Comparison of ENCODE assay signal across 16 mouse cellular contexts in the genomic region with DNA sequence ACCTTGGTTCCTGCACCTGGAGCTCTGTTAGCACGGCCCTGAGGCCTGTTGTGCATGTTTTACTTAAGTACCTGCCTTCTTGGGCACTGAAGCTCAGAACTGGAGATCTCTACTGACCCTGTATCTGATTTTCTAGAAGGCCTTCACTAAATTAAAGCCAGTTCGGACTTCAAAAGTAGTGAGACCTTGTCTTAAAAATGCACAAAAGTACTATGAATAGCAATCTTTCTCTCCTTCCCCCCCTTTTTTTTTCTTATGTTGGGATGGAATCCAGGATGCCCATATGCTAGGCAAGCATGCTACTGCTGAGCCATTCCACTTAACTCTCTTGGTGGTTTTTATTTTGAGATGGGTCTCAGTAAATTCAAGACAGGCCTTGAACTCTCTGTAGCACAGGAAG. TPM values are rescaled to one million over a fixed set of nuclear protein-coding genes. Genes with fewer than 3 reads are reported as not detected.
DNase-seq lines count a peak whose midpoint lies in the region; ATAC-seq and TF ChIP-seq lines count a peak whose summit lies in the region.
"Had no signal": no experiment of that assay in that cellular context is flagged by ENCODE, and none has a peak within 500 bp of the region (broad histone marks: within the 10 kb centered on the region; RNA-seq: fewer than 3 reads in every experiment).

No protein-coding gene starts in this region.

- peaks cover 90% of the 10 kb centered on the region for H3K79me2 ChIP-seq in myocyte (ENCODE audit: control insufficient read depth, insufficient read depth)

- 93% methylated on average over 2 of the region's 2 CpGs for WGBS in hindbrain, embryonic 12.5 days
- WGBS in hindbrain, embryonic 16.5 days: 75% methylated on average over 2 of the region's 2 CpGs
- WGBS in lung, embryonic 15.5 days: 72% methylated on average over 2 of the region's 2 CpGs

- no peaks in the 10 kb centered on the region for H3K9me3 ChIP-seq in hindbrain, embryonic 12.5 days (replicated peaks)
- no peaks in the 10 kb centered on the region for H3K9me3 ChIP-seq in hindbrain, embryonic 16.5 days (ENCODE audit: control insufficient read depth, low read length)
- H3K9me3 ChIP-seq in lung, embryonic 15.5 days: no peaks in the 10 kb centered on the region
- H3K9me3 ChIP-seq: heart, embryonic 15.5 days; midbrain, embryonic 10.5 days had no signal

- ATAC-seq in hindbrain, embryonic 12.5 days (ENCODE audit: low FRiP score): no peak
- ATAC-seq in hindbrain, embryonic 16.5 days: no peak
- no peak for ATAC-seq in lung, embryonic 15.5 days (ENCODE audit: borderline replicate concordance, extremely low read depth, low FRiP score, low TSS enrichment)

- H3K27me3 ChIP-seq in hindbrain, embryonic 12.5 days: no peaks in the 10 kb centered on the region
- H3K27me3 ChIP-seq in hindbrain, embryonic 16.5 days (replicated peaks; ENCODE audit: control insufficient read depth, insufficient read depth, low read length): no peaks in the 10 kb centered on the region
- no peaks in the 10 kb centered on the region for H3K27me3 ChIP-seq in lung, embryonic 15.5 days
- H3K27me3 ChIP-seq in myocyte (ENCODE audit: control insufficient read depth, insufficient read depth, insufficient read length): no peaks in the 10 kb centered on the region
- H3K27me3 ChIP-seq: heart, embryonic 15.5 days had no signal

- 0 out of 2 replicates have a peak overlapping the region, but pooled peaks have one; percentile 19 for H3K27ac ChIP-seq in hindbrain, embryonic 12.5 days
- no peak overlapping the region; the same call in 1 of the 2 replicates for H3K27ac ChIP-seq in hindbrain, embryonic 16.5 days (ENCODE audit: low read depth, low read length)
- 0 out of 2 replicates have a peak overlapping the region, but pooled peaks have one; percentile 2 for H3K27ac ChIP-seq in lung, embryonic 15.5 days
- H3K27ac ChIP-seq: heart, embryonic 15.5 days; kidney, postnatal 0 days had no signal

- H3K4me2 ChIP-seq in hindbrain, embryonic 12.5 days (replicated peaks): no peak overlapping the region
- H3K4me2 ChIP-seq in hindbrain, embryonic 16.5 days (ENCODE audit: low read length): no peak overlapping the region
- no peak overlapping the region for H3K4me2 ChIP-seq in lung, embryonic 15.5 days
- H3K4me2 ChIP-seq in myocyte (ENCODE audit: low read depth): peak overlapping the region; percentile 31
- H3K4me2 ChIP-seq: heart, embryonic 15.5 days had no signal

- TF ChIP-seq POLR2A in myocyte (IDR thresholded peaks at IDR 0.05; ENCODE audit: insufficient read length, low read depth): no peak

- no peak overlapping the region for H3K9ac ChIP-seq in hindbrain, embryonic 12.5 days
- no peak overlapping the region for H3K9ac ChIP-seq in hindbrain, embryonic 16.5 days (ENCODE audit: low read depth, low read length)
- H3K9ac ChIP-seq in lung, embryonic 15.5 days: no peak overlapping the region
- H3K9ac ChIP-seq: heart, embryonic 15.5 days had no signal

- peak; percentile 72 for DNase-seq in cerebellum, adult 9-10 months
- no peak for DNase-seq in cerebellum, postnatal 4 days (ENCODE audit: low spot score in 2 of 2)
- no peak for DNase-seq in lung, postnatal 36 days
- no peak for DNase-seq in kidney, postnatal 36 days
- DNase-seq: adrenal gland, adult 8-10 months; B cell, adult 2 months; gastrocnemius, postnatal 36 days; lung, adult 2 months had no signal

- H3ac ChIP-seq in myocyte (ENCODE audit: control insufficient read depth, insufficient read length): no peak overlapping the region

- peaks cover 50% of the 10 kb centered on the region for H3K4me1 ChIP-seq in hindbrain, embryonic 12.5 days
- H3K4me1 ChIP-seq in hindbrain, embryonic 16.5 days (ENCODE audit: control insufficient read depth, insufficient read depth, low read depth, low read length): peaks cover 56% of the 10 kb centered on the region
- H3K4me1 ChIP-seq in lung, embryonic 15.5 days: peaks cover 66% of the 10 kb centered on the region

- no peaks in the 10 kb centered on the region for H3K36me3 ChIP-seq in hindbrain, embryonic 12.5 days
- H3K36me3 ChIP-seq in hindbrain, embryonic 16.5 days (ENCODE audit: control insufficient read depth, insufficient read depth, low read length): no peaks in the 10 kb centered on the region
- H3K36me3 ChIP-seq in lung, embryonic 15.5 days: no peaks in the 10 kb centered on the region
- no peaks in the 10 kb centered on the region for H3K36me3 ChIP-seq in myocyte (ENCODE audit: control insufficient read depth, insufficient read depth)
- H3K36me3 ChIP-seq: heart, embryonic 15.5 days had no signal

- H3K4me3 ChIP-seq in hindbrain, embryonic 12.5 days: no peak overlapping the region
- no peak overlapping the region for H3K4me3 ChIP-seq in hindbrain, embryonic 16.5 days (ENCODE audit: low read length)
- no peak overlapping the region for H3K4me3 ChIP-seq in lung, embryonic 15.5 days
- no peak overlapping the region for H3K4me3 ChIP-seq in myocyte
- H3K4me3 ChIP-seq: heart, embryonic 15.5 days; midbrain, embryonic 10.5 days had no signal

TF ChIP-seq in myocyte, 11 proteins besides CTCF, POLR2A, EP300 and RAD21:
- TF ChIP-seq CEBPB (IDR thresholded peaks at IDR 0.05; ENCODE audit: insufficient read depth, poor library complexity, severe bottlenecking) (no peak), MAX (IDR thresholded peaks at IDR 0.05; ENCODE audit: low read depth) (no peak), SRF (IDR thresholded peaks at IDR 0.05; ENCODE audit: control insufficient read depth, insufficient read length, low read depth) (no peak), MYOD1 (IDR thresholded peaks at IDR 0.05; ENCODE audit: control insufficient read depth in 1 of 3, insufficient read length in 2 of 3, low read depth in 2 of 3) (no peak), MYOG (IDR thresholded peaks at IDR 0.05; ENCODE audit: control insufficient read depth in 1 of 3, insufficient read depth in 1 of 3, insufficient read length in 2 of 3, low read depth in 2 of 3) (no peak), REST (IDR thresholded peaks at IDR 0.05; ENCODE audit: insufficient read depth, insufficient read length) (no peak)
TF ChIP-seq in myocyte: peak in this region for 0.

RNA-seq across cellular contexts. Expression of a gene that starts 10.8 kb away (rescaled TPM):
- 85.0 and 90.5 TPM in 2 replicates for polyA plus RNA-seq in hindbrain, embryonic 12.5 days (2016; fragmentation: Nextera tagmentation; extraction: Ambion mirVana)
- polyA plus RNA-seq in hindbrain, embryonic 16.5 days (2015; fragmentation: Nextera tagmentation; extraction: Ambion mirVana): 63.0 and 72.9 TPM in 2 replicates
- 89.6 and 98.5 TPM in 2 replicates for polyA plus RNA-seq in lung, embryonic 15.5 days (2015; fragmentation: Nextera tagmentation; extraction: Ambion mirVana)
- 343 TPM for polyA plus RNA-seq in myocyte (2012; fragmentation: generic; extraction: Trizol)

RNA-seq across cellular contexts. Expression of a gene that starts 49.1 kb away (rescaled TPM):
- 35.0 and 35.4 TPM in 2 replicates for polyA plus RNA-seq in hindbrain, embryonic 12.5 days (2016; fragmentation: Nextera tagmentation; extraction: Ambion mirVana)
- polyA plus RNA-seq in hindbrain, embryonic 16.5 days (2015; fragmentation: Nextera tagmentation; extraction: Ambion mirVana): 33.7 and 35.7 TPM in 2 replicates
- polyA plus RNA-seq in lung, embryonic 15.5 days (2015; fragmentation: Nextera tagmentation; extraction: Ambion mirVana): 24.0 and 24.8 TPM in 2 replicates
- 35.5 TPM for polyA plus RNA-seq in myocyte (2012; fragmentation: generic; extraction: Trizol)

RNA-seq across cellular contexts. Expression of a gene that starts 49.1 kb away (rescaled TPM):
- polyA plus RNA-seq in hindbrain, embryonic 12.5 days (2016; fragmentation: Nextera tagmentation; extraction: Ambion mirVana): 93.9 and 104 TPM in 2 replicates
- 231 and 263 TPM in 2 replicates for polyA plus RNA-seq in hindbrain, embryonic 16.5 days (2015; fragmentation: Nextera tagmentation; extraction: Ambion mirVana)
- 74.8 and 78.3 TPM in 2 replicates for polyA plus RNA-seq in lung, embryonic 15.5 days (2015; fragmentation: Nextera tagmentation; extraction: Ambion mirVana)
- polyA plus RNA-seq in myocyte (2012; fragmentation: generic; extraction: Trizol): 132 TPM

RNA-seq across cellular contexts. Expression of a gene that starts 51.6 kb away (rescaled TPM):
- 19.7 and 20.4 TPM in 2 replicates for polyA plus RNA-seq in hindbrain, embryonic 12.5 days (2016; fragmentation: Nextera tagmentation; extraction: Ambion mirVana)
- polyA plus RNA-seq in hindbrain, embryonic 16.5 days (2015; fragmentation: Nextera tagmentation; extraction: Ambion mirVana): 86.2 and 99.1 TPM in 2 replicates
- polyA plus RNA-seq in lung, embryonic 15.5 days (2015; fragmentation: Nextera tagmentation; extraction: Ambion mirVana): 0.09 and 0.60 TPM in 2 replicates
- 0.20 TPM for polyA plus RNA-seq in myocyte (2012; fragmentation: generic; extraction: Trizol)
- polyA plus RNA-seq: heart, embryonic 15.5 days; kidney, postnatal 0 days; lung, adult 2 months; urinary bladder, adult 2 months had no signal
